Mouse (Mus musculus) neutrophil, adult 5-6 weeks (primary cell): ENCODE measurements around the gene Krt27. TPM values are rescaled to one million over a fixed set of nuclear protein-coding genes. Genes with fewer than 3 reads are reported as not detected.
A peak's percentile ranks its signal among the peaks of the same experiment; 100 is the strongest.

Experiments
- ATAC-seq: fragments of 151-379, 151-347 bp; 2 replicates; pipeline ENCODE4 v1.8.0; 2017; ENCODE audit warnings: mild to moderate bottlenecking, moderate TSS enrichment; ENCODE audit not compliant: insufficient number of reproducible peaks, poor library complexity, low FRiP score, severe bottlenecking; ENCODE audit errors: extremely low read depth
- total RNA-seq: library from RNA; stranded (forward); fragments of 200-1000 nt; gene quantifications from 2 replicates; pipeline ENCODE4 v1.2.3, GENCODE M21; 2017

The Krt27 gene
- total RNA-seq, result not detected in 2 replicates

GRCm38 (mm10) chr11:99351004-99351403 lies at the start of gene Krt27:
Krt27 (minus strand) TSS chr11:99351104.
- ATAC-seq, result no peak

GRCm38 (mm10) chr11:99399956-99400549 lies 49.1 kb upstream of the Krt27 start:
- ATAC-seq, result no peak

DNA sequence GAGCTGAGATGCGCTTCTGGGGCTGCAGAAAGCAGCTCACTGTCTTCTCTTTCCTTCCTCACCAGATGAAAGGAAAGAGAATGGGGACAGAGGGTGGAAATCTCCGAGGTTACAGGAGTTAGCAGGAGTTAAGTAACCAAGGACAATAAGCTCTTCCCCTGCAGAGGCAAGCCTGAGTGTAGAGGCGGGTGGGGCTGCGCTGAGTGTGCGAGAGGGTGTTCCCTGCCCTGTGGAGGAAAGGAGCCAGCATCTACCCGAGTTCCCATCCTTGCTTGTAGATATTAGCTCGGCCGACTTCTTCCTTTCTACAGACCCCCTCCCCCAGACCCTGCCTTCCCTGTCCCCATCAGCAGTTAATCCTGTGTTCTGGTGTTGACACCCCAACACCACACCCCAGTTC lies 47.9 kb upstream of the Krt27 start:
- ATAC-seq, result 0 out of 2 replicates have a peak, but pooled peaks have one; percentile 1

GRCm38 (mm10) chr11:99398084-99398483 lies 47.2 kb upstream of the Krt27 start:
- no peak for ATAC-seq

DNA sequence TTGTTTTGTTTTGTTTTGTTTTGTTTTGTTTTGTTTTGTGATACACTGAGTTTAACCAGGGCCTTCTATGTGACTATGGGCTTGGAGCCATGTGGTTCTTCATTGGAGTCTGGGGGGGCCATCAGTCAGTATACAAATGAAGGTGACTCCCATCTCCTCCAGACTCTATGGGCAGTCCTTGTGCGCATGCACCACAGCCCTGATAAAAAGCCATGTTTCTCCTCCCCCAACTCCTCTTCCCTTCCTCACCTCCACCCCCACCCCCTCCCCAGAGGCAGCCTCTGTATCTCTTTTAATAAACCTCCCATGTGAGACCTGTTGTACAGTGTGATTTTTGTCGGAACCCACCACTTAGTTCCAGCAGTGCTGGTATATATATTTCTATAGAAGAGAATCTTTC lies 45.8 kb upstream of the Krt27 start:
- ATAC-seq, result no peak

DNA sequence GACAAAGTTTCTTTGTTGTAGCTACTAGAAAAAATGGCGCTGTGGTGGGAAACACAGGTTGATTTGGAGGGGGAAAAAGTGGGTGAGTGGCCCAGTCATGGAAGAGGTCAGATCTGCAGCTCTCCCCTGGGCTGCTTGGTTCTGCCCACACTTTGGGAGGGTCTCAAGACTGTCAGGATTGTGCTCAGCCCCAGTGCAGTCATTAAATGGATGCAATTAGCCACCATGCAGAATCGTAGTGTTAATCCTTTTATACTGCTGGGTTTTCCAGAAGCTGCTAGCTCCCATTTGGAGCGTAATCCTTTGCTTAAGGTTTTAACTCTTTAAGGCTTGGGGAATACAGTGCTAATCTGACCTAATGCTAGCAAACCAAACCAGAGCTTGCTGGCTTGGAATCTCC lies 45.1 kb upstream of the Krt27 start:
- ATAC-seq, result no peak

- no peak for ATAC-seq
These were observed 41.6 kb upstream of the Krt27 start for GRCm38 (mm10) chr11:99392492-99392891.

- no peak for ATAC-seq
These were observed 40.5 kb upstream of the Krt27 start for GRCm38 (mm10) chr11:99391375-99391774.

DNA sequence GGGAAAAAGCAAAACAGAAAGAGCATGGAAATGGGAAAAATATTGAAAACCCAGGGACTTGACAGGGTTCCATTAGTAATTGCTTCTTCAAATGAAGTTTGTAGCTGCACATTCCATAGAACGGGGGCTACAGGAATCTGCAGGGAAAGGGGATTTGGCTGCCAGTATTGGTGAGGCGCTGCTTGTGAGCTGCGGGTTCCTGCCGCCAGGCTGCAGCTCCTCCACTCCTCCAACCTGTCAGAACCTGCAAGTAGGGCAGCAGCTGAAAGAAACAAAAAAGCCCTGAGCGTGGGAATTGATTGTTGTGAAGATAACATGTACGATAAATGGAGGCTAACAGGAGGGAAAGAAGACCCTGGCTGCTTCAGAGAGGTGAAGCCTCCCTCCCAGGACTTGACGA lies 40.0 kb upstream of the Krt27 start:
- no peak for ATAC-seq

GRCm38 (mm10) chr11:99389264-99389663 lies 38.4 kb upstream of the Krt27 start, which contains the start of gene Krt10:
Krt10 (minus strand) TSS chr11:99389364.
- ATAC-seq, result no peak

- ATAC-seq, result no peak
These were observed 37.8 kb upstream of the Krt27 start for GRCm38 (mm10) chr11:99388661-99389060.

GRCm38 (mm10) chr11:99385813-99386721 lies 35.2 kb upstream of the Krt27 start:
- ATAC-seq, result peak; percentile 76

DNA sequence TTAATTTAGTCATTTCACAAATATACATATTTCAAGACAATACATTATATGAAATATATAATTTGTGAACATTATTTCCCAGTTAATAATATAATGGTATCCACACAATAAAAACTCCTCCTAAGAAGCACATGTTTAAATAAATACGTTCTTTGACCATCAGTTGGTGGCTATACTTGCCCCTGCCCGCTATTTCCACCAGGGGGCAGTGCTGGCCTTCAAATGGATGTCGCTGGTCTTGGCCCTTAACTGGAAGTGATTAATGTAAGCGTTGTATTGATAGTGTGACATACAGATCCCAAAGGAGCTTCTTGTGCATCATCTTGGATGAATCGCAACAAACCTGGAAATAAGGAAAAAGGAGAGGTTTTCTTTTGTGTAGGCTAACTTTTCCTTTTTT lies 28.7 kb upstream of the Krt27 start:
- ATAC-seq, result peak; percentile 55; the same call in 1 of the 2 replicates

DNA sequence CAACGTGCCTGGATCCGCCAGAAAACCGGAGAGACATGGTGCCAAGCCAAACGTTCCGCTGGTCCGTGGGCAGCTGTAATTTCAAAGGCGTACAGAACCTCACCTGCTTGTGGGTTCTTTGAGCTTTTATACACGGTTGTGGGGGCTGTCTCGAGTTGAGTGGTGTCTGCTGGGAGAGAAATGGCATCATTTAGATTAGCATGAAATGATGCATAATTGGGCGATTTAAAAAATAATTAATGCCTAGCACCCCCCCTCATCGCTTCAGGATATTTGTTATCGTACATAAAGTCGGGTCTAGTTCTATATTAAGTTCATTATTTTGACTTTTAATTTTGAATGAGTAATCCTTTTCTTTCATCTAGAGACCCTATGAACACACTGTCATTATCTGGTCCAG lies 23.9 kb upstream of the Krt27 start, which contains the start of gene Krt28:
Gene Krt28 (minus strand): TSS at position 101 of the 400 bp plus-strand sequence.
- ATAC-seq, result no peak

DNA sequence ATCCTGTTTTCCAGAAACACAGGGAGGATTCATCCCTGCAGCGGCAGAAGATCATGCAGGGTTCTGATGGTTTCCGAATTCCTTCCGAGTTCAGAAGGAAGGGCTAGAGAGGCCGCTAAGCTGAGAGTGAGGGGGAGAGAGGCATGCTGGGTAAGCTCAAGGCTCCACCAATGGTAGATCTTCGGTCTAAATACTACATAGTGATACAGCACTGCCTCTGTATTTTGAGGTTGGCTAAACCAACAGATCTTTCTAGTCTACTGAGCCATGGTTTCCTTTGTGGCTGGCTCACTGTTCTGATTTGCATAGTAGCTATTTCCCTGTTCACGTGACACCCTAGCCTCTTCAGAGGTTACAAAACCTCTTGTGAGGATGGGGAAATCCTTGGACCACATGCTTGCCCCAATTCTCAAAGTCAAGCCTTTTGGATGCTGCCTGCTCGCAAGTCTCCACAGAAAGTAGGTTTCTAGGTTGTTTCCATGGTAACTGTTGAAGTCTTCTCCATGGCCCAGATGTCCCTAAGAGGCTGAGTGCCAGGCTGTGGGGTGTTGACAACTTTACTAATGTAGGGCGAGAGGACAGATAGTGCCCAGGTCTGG lies 19.0 kb upstream of the Krt27 start:
- ATAC-seq, result peak; percentile 30; the same call in 1 of the 2 replicates

- ATAC-seq, result no peak
These were observed 18.3 kb upstream of the Krt27 start for GRCm38 (mm10) chr11:99369229-99369628.

DNA sequence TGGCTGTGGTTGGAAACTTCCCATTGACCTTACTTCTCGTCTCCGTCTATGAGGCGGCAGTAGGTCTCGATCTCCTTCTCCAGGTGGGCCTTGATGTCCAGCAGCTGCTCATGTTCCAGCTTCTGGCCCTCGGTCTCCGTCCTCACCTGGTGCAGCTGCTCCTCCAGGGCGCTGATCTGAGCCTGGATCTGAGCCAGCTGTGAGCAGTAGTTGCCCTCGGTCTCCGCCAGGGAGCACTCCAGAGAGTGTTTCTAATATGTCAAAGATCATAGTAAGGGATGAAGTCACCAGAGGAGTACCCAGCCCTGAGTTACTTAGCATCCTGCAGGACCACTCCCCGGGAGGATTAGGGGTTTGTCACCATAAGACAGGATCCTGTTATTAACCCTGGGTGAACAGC lies 15.9 kb upstream of the Krt27 start:
- no peak for ATAC-seq

DNA sequence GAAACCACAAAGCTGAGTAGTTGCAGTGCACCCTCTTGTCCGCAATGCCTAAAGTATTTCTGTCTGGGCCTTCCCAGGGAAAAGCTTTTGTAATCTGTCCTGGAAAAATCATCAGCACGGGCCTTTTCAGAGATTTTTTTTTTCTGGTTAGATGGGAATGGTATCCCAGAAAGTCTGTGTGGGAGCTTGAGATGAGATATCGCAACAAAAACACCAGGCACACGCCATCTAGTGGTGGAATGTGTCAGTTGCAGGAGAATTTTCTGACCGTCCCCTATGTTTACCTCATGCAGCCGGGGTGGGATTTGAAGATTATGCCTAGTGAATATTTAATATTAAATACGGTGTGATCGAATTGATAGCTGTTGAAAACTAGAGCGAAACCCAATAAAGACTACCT lies 13.5 kb upstream of the Krt27 start:
- ATAC-seq, result no peak

GRCm38 (mm10) chr11:99361423-99361822 lies 10.5 kb upstream of the Krt27 start:
- ATAC-seq, result no peak
